Mouse (Mus musculus) myocyte (in vitro differentiated cells): ENCODE data around the gene Wdr38.

Experiments
- CEBPB ChIP-seq: IDR thresholded peaks from 2 replicates; pipeline ENCODE4 v1.6.1; 2011; ENCODE audit warnings: mild to moderate bottlenecking, moderate library complexity; ENCODE audit not compliant: poor library complexity, insufficient read depth, severe bottlenecking
- E2F4 ChIP-seq: IDR thresholded peaks from one replicate; pipeline ENCODE4 v1.6.1; 2011; ENCODE audit warnings: mild to moderate bottlenecking, control low read depth, moderate library complexity; ENCODE audit not compliant: insufficient read depth
- MYOG ChIP-seq, 3 experiments: IDR thresholded peaks; one replicate each; pipeline ENCODE4 v1.6.1; 2011; ENCODE audit warnings: control low read depth in 2 of 3, low read depth in 2 of 3, mild to moderate bottlenecking in 2 of 3; ENCODE audit not compliant: insufficient read length in 2 of 3, control insufficient read depth in 1 of 3, insufficient read depth in 1 of 3
- POLR2A ChIP-seq: IDR thresholded peaks from one replicate; pipeline ENCODE4 v1.6.1; 2011; ENCODE audit warnings: low read depth, mild to moderate bottlenecking, control low read depth, moderate library complexity; ENCODE audit not compliant: insufficient read length
- POLR2AphosphoS2 ChIP-seq: IDR thresholded peaks from one replicate; pipeline ENCODE4 v1.6.1; 2011; ENCODE audit warnings: low read depth, control low read depth; ENCODE audit not compliant: insufficient read length
- TCF3 ChIP-seq: IDR thresholded peaks from one replicate; pipeline ENCODE4 v1.6.1; 2011; ENCODE audit warnings: low read depth, control low read depth; ENCODE audit not compliant: insufficient read length
- USF1 ChIP-seq: IDR thresholded peaks from one replicate; pipeline ENCODE4 v1.6.1; 2011; ENCODE audit warnings: low read depth, mild to moderate bottlenecking, control low read depth, moderate library complexity

- TF ChIP-seq E2F4 (no peak), CEBPB (no peak), POLR2A (no peak), USF1 (no peak), TCF3 (no peak), POLR2AphosphoS2 (peak; percentile 25), MYOG (IDR thresholded peaks at IDR 0.05; ENCODE audit: control insufficient read depth in 1 of 3, insufficient read depth in 1 of 3, insufficient read length in 2 of 3, low read depth in 2 of 3) (no peak)
These were observed 14.7 kb downstream of the Wdr38 start for GRCm38 (mm10) chr2:39011971-39012370.
